Mouse (Mus musculus) frontal cortex, postnatal 36 days (tissue): ENCODE data around the gene Ift122.

Experiments used
- DNase-seq, 2 experiments: peaks; one replicate each; pipeline ENCODE4 v3.0.0; 2022; ENCODE audit warnings: low spot score in 2 of 2

Ift122 gene

DNA sequence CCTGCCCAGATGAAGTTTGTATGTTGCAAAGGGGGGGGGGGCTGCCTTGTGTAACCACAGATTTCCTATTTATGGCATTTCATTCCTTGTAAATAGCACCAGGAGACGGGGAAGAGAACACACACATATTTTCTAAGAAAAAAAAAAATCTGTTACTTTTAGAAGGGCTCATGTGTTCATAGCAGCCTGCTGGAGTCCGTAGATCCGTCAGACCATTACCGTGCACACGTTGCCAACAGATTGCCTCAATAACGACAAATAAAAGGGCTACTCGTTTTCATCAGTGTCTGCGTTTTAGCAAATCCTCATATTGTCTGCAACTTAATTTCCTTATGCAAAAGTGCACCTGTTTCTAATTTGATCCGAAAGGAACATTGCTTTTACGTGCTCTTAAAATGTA lies 73.1 kb downstream of the Ift122 start:
- no peak for DNase-seq

DNA sequence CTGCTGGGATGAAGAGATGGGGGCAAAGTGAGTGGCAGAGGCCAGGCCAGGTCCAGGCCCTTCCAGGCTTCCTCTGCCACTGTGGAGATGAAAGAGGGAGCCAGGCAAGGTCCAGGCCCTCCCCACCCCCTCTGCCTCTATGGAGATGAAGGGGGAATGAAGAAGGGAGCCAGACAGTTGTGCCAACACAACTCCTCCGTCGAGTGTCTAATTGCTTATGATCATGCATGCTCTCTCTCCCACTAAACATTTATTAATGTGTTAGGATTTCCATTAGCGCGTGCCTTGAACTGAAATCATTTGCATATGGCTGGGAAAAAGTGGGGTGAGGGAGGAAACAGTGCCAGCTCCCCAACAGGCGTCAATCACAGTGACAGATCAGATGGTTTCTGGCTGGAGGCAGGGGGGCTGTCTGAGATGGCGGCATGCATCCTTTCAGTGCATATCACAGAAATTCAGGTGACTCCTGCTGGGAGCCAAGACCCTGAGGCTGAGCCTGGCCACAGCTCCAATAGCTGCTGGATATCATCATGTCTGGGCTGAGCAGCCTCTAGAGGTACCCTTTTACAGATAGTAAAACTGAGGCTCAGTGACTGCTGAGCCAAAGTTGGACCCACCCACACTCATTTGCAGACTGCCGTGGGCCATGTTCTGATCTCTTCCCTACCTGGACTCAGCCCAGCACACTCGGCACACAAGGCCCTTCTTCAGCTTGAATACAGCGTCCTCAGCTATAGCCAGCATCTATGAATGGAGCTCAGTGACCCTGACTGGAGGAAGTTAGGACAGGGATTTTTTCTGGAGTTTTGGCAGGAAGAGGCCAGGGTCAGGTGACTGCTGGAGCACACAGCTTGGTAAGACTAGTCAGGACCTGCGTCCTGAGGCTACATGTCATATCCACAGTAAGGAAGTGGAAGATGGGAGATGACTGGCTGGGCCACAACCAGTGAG lies 74.3 kb downstream of the Ift122 start:
- DNase-seq = no peak

DNA sequence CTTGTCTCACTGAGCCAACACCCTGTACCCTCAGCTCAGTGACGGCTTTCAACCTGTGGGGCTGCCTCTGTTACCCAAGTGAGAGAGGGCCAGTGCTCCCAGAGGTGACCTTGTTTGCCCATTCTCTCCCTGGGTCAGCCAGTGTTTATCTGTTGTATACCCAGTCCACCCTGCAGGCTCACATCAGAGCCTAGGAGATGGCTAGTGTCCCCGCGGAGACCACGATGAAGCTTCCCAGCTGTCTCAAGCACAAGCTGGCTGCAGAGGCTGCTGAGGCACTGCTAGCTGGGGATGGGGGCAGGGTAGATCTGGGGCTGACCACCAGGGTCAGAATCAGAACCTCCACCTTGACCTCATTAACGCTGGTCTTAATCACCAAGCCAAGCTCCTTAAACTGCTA lies 76.7 kb downstream of the Ift122 start:
- no peak for DNase-seq

DNA sequence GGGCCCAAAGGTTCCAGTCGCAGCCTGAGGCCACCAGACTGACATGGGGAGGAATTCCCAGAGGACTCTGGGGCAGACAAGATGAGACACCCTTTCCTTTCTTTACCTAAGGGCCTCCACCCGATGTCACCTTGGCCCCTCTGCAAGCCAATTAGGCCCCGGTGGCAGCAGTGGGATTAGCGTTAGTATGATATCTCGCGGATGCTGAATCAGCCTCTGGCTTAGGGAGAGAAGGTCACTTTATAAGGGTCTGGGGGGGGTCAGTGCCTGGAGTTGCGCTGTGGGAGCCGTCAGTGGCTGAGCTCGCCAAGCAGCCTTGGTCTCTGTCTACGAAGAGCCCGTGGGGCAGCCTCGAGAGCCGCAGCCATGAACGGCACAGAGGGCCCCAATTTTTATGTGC lies 78.4 kb downstream of the Ift122 start, which contains the start of gene Rho:
Gene Rho, plus strand, starts transcription at position 110 of the 400 bp plus-strand sequence.
- no peak for DNase-seq

DNA sequence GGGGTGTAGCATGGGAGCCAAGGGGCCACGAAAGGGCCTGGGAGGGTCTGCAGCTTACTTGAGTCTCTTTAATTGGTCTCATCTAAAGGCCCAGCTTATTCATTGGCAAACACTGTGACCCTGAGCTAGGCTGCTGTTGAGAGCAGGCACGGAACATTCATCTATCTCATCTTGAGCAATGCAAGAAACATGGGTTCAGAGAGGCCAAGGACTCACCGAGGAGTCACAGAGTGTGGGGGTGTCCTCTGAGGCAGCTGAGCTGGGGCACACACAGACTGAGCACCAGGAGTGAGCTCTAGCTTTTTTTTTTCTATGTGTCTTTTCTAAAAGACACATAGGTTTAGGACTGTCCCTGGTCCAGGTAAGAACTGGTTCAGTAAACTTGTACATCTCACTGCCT lies 79.1 kb downstream of the Ift122 start:
- DNase-seq = no peak

DNA sequence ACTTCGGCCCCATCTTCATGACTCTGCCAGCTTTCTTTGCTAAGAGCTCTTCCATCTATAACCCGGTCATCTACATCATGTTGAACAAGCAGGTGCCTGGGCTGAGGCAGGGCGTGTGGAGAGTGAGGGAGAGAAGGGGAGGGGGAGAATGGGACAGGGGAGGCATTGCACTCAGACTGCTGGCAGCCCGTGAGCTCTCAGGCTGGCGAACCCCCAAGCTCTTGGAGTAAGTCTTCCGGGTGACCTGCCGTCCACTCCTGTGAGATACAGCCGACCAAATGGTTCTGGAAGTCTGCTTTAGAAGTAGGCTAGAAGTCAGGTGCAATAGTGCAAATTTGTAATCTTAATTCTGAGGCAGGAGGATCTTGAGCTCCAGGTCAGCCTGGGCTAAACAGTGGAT lies 82.3 kb downstream of the Ift122 start:
- no peak for DNase-seq

DNA sequence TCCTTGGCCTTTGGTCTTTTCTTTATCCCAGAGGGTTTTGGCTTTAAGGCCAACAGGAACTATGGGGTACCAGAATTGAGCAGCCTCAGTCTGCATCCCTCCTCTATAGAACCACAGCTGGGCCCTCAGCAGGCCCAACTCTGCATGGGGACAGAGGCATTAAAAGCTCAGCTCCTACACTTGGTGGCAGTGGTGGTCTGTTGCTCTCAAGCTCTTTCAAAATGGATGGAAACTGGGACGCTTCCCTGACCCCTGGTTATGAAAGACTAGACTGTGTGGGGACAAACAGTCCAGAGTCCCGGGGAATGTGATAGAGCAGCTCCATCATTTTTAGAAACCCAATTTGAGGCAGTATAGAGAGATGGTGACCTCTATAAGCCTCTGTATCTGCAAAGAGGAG lies 84.7 kb downstream of the Ift122 start:
- DNase-seq = no peak

DNA sequence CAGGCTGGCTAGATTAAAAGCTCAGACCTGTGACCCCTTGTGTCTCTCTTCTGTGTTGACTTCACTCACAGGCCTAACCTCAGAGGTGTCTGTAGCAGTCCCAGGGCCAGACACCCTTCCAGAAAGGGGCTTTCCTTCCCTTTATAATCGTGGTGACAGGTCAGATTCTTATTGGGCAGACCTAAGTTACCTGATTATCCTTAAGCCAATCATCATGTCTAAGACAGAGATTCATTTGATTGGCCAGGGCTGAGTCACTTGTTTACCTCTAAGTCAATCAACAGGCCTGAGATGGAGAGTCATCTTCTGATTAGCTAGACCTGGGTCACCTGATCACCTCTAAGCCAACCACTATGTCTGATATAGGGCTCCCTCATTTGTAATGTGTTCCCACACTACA lies 85.5 kb downstream of the Ift122 start:
- no peak for DNase-seq

DNA sequence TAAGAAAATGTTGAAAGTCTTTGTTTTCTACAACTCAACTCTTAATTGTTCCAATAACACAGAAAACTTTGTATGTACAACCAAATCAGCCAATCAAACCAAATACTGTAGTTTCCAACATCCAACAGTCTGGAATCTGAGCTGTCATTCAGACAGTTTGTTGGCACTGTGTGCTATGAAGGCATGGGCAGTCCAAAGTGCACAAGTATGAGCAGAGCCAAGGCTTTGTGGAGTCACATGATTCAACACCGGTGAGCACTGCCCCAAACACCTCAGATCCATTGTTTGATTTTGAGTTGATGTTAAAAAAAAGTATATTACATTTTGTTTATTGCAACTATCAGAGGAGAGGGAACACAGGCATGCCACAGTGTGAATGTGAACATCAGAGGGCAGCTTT lies 87.3 kb downstream of the Ift122 start:
- DNase-seq = no peak

DNA sequence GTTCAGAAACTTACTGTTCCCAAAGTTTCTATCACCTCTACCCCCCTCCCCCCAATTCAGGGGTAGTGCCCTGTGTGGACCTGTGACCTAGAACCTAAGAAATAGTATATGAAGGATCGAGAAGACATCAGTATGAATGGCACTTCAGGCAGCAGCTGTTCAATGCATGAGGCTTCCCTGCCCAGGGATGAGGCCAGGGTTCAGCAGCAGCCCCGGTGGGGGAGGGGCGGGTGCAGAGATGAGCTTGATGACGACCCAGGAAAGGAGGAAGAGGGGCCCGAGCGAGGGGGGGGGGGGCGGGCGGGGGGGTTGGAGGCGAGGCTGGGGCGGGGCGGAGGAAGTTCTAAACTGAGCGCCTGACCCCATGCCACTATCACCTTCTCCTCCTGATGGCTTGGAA lies 87.9 kb downstream of the Ift122 start:
- DNase-seq = no peak

DNA sequence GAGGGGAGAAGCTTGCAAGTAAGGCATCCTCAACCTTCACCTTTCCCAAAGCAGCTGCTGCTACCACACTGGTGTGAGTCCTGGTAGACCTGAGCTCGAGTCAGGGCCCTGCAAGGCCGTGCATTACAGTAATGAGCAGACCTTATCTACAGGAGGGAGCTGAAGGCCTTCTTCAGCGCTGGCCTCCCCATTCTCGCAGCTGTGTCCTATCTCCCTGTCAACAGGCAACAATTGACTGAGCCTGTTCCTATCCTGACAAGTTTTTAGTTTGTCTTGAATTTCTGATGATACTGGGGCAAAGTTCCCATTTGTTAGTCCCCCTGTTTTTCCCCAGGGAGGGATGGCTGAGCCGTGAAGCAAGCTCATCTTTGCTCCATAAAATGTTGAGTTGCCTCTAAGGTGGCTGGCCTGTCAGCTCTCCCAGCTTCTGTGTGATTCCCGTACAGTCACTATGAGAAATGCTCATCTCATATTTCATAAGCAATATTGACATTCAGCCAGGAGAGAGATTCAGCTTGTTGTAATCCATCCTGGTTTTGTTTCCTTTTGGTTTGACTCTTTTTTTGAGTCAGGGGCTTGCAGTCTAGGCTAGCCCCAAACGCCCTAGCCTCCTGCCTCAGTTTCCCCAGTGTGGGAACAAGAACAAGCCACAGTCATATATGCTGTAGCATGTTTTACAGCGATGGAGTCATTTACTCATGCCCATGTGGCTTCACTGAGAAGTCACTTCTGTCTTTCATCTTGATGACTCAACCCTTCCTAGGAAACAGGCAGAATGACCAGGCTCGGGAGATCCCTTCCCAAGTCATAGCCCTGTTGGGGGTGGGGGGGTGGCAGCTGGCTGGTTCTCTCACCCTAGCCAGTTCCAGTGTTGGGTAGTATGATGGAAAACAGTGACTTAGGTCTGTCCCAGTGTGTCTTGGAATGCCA lies 90.5 kb downstream of the Ift122 start:
- DNase-seq = no peak

DNA sequence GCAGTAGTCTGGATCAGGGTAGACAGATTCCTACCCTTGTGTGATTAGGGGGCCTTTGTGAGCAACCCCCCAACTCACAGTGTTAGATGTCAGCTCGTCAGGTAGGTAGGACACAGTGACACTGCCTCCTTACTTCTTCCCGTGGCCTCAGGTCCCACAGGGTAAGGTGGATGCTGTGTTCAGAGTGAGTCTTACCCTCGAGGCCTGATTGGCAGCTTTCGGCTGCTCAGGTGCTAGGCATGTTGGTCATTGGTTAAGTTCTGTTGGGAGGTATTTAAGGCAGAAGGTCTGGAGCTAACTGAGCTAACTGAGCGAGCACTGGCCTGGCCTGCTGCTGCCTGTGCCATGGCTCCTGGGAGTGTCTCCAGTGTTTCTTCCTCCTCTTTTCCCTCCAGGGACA lies 91.4 kb downstream of the Ift122 start, which contains the start of gene H1foo:
Gene H1foo, plus strand, starts transcription at position 301 of the 400 bp plus-strand sequence.
- DNase-seq = no peak

DNA sequence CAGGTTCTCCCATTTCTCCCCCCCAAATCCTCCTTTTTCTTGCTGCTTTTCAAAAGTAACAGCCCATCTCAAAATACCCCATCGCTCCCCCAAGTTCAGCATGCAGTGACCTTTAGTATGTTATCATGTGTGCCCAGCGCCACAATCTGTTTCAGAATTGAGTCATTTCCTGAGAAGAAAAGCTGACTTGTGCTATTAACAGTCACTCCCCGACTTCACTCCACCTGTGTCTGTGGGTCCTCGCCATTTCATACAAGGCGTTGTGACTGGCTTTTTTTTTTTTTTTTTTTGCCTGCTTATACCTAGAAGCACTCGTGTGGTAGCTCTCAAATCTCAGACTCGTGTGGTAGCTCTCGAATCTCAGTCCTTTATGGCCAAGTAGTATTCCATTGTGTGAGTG lies 92.4 kb downstream of the Ift122 start:
- DNase-seq = no peak

DNA sequence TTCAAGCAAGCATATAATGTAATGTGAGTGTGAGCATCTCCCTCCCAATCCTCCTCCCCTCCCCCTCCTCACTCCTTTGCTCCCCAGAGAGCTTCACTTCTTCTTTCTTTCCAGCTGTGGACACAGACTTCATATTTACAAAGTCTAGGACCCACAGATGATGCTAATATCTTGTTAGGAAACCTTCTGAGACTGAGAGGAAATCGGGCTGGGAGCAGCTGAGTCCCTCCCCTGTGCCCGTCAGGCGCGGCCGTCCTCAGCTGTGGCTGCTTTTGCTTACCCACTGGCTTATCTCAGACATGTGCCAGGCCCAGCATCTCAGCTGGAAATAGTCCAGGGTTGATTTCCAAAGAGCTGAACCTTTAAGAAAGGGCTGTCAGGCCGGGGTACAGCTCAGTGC lies 93.1 kb downstream of the Ift122 start:
- DNase-seq = no peak

DNA sequence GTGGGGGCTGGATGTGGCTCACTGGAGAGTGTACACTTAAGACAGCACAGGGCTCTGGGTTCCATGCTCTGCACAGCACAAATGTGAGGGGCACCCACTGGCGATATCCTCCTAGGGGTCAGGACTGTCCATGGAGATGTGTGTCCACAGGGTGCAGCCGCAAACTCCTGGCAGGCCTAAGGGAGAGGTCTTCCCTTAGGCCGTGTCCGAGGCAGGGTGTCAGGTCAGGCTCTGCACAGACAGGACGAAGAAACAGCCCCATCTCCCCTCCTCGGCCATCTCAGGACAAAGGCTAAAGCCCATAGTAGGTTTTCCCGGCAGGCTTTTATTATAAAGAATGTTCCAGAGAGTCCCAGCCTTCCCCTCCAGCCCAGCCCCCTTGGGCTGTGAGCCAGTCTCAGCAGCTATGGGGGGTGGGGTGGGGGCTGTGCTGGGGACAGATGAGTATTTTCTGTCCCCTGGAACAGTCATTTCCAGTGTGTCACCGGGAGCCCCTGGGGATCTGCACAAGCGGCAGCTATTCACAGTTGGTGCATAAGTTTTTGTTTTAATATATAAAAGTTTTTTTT lies 101.3 kb downstream of the Ift122 start:
- no peak for DNase-seq

DNA sequence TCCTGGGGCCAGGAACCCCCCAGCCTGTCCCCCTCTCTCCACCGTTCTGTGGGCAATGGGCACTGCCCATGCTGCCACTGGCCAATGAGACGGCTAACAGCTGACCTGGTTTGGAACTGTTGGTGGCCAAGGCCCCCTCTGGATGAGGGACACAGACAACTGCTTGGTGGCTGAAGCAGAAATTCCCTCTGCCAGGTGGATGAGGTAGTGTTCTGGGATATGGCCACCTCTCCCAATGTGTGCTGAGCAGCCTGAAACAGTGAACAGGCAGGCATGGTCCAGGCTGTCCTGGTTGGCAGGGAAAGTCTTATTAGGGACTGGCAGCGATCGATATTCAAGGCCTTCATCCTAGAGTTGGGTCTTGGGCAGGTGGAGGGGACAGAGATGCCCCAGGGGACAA lies 101.9 kb downstream of the Ift122 start:
- no peak for DNase-seq

DNA sequence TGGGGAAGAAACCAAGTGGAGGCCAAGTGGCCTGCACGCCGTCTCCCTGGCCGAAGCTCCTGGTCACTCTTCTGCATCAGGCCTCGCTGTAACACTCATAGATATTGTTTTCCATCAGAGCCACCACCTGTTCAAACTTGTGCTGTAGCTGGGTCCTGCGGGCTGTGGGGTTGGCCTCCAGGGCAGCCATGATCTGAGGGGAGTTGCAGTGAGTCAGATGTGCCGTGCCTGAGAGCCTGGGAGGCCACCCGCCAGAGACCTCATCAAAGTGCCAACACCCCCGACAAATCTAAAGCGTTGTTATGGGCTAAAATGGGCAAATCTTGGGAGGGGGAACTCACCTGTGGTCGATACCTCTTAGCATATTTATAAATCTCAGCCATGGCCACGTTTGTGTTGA lies 102.4 kb downstream of the Ift122 start:
- no peak for DNase-seq

DNA sequence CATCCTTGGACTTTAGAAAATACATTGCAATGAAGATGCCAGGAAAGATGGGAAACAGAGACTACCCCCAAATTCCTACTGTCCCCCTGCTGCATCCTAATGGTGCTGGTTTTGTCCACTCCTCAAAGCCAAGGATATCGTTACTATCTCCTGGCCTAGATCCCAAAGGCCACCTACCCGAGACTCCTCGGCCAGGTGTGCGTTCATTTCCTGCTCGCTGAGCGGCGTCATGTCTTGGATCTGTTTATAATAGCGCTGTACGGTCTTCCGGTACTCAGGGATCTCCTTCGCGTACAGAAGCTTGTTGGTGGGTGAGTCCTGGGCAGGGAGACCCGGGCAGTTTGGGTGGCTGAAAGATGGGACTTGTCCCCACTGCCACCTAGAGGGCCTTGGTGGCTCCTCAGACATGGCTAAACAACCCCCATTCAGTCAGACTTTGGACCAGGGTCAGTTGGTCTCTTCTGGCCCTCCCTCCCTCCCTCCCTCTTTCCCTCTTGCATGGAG lies 103.2 kb downstream of the Ift122 start:
- DNase-seq = no peak

DNA sequence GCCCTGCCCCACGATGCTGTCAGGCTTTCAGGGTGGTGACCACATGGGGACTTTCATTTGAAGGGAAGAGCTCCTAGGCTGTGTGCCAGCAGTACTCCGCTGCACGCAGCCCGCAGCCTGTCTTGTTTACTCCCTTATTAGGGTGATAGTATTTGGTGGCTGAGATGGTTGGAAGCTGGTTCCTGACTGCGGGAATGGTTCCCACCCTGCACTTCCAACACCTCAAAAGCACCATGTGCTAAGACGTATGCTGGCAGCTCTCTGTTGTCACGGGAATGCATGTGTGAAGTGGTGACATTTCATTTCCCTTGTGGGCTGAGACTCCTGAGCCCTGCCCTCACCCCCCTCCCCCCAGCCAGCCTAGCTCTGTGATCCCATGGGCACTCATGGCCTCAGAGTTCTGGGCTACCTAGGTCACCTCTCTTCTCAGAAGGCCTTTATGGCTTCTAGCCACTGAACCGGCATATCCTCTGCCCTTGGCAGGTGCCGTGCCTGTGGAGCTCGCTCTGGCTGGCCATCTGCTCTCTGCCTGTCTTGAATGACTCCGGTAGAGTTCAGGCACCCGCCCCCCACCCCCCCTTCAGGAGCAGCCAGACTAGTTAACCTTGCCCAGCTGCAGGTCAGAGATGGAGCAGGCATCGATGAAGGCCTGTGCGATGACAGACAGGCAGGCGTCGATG lies 103.8 kb downstream of the Ift122 start:
- DNase-seq = no peak

DNA sequence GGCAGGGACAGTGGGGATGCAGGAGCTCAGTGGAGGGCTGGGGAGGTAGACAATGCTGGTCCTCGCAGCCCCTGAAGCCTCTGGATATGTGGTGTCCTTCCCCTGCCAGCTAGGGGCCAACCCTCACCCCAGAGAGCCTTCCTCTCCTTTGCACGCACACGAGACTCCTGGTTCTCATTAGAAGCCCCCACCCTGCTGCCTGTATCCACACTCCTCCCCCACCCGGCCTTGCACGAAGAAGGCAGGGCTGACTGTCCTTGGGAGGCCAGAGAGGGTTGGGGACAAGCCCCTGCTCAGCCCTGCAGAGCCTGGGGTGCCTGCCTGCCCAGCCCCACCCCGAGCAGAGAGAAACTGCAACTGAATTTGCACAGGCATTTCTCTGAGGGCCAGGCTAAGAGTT lies 104.4 kb downstream of the Ift122 start:
- DNase-seq = no peak

DNA sequence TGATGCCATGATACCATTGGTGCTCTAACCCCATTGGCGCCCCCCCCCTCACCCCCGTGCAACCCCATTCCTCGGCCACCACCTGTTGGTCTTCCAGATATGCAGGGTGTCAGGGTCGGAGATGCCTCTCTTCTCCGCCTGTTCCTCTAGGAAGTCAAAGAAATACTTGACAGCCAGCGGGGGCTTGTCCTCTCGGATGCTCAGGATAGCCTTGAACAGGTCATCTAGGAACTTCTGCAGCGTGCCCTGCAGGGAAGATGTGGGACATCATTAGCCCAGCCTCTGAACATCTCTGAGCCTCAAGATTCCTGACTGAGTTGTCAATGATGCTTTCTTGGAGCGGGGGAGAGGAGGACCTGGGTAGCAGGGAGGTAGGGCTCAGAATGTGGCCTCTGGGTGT lies 105.2 kb downstream of the Ift122 start:
- DNase-seq = no peak
